In genomic region chr2:7022184-7022583, GRCm38 (mm10) we compare ENCODE assay signal across 27 mouse cellular contexts.
DNase-seq lines count a peak whose midpoint lies in the region; ATAC-seq and TF ChIP-seq lines count a peak whose summit lies in the region.
"Had no signal": no experiment of that assay in that cellular context is flagged by ENCODE, and none has a peak within 500 bp of the region (broad histone marks: within the 10 kb centered on the region; RNA-seq: fewer than 3 reads in every experiment).

No protein-coding gene starts in this region.

- H3ac ChIP-seq in myocyte (ENCODE audit: control insufficient read depth, insufficient read length), result no peak overlapping the region

- WGBS in forebrain, postnatal 0 days, result 43% methylated on average over 3 of the region's 3 CpGs
- 45% methylated on average over 3 of the region's 3 CpGs for WGBS in forebrain, embryonic 14.5 days

- no peak for DNase-seq in forebrain, postnatal 0 days
- no peak for DNase-seq in forebrain, embryonic 14.5 days (ENCODE audit: low spot score)
- DNase-seq in NIH3T3 (ENCODE audit: low read depth), result peak; percentile 45
- no peak for DNase-seq in thymus, adult 18-20 months
- no peak for DNase-seq in heart, adult 8-10 months (ENCODE audit: low spot score)
- DNase-seq: adrenal gland, postnatal 10 days; adrenal gland, postnatal 36 days; cerebellum, adult 11 months; cerebellum, adult 2 months; cerebellum, adult 9-11 months; cerebellum, postnatal 25 days; gastrocnemius, adult 2 months; gastrocnemius, postnatal 14 days; heart, adult 11 months; heart, postnatal 10 days; heart, postnatal 36 days had no signal

- no peaks in the 10 kb centered on the region for H3K79me2 ChIP-seq in myocyte (ENCODE audit: control insufficient read depth, insufficient read depth)

- no peaks in the 10 kb centered on the region for H3K36me3 ChIP-seq in forebrain, postnatal 0 days (ENCODE audit: insufficient read depth)
- no peaks in the 10 kb centered on the region for H3K36me3 ChIP-seq in forebrain, embryonic 14.5 days (ENCODE audit: control insufficient read depth, insufficient read depth, low read length)
- H3K36me3 ChIP-seq in myocyte (ENCODE audit: control insufficient read depth, insufficient read depth), result no peaks in the 10 kb centered on the region
- H3K36me3 ChIP-seq: embryonic facial prominence, embryonic 13.5 days; forebrain, embryonic 10.5 days; forebrain, embryonic 15.5 days; heart, embryonic 15.5 days; hindbrain, embryonic 10.5 days; hindbrain, embryonic 13.5 days had no signal

- no peak for TF ChIP-seq CTCF in forebrain, postnatal 0 days (IDR thresholded peaks at IDR 0.05; ENCODE audit: low read depth)

- ATAC-seq in forebrain, postnatal 0 days, result peak; percentile 51; the same call in 1 of the 2 replicates
- ATAC-seq in forebrain, embryonic 14.5 days, result no peak
- ATAC-seq: forebrain, embryonic 15.5 days; hindbrain, embryonic 16.5 days; intestine, embryonic 16.5 days; Patski had no signal

- no peaks in the 10 kb centered on the region for H3K9me3 ChIP-seq in forebrain, postnatal 0 days (ENCODE audit: low read length)
- no peaks in the 10 kb centered on the region for H3K9me3 ChIP-seq in forebrain, embryonic 14.5 days (replicated peaks; ENCODE audit: control insufficient read depth, low read length)
- H3K9me3 ChIP-seq: embryonic facial prominence, embryonic 13.5 days; forebrain, embryonic 10.5 days; forebrain, embryonic 15.5 days; heart, embryonic 12.5 days; heart, embryonic 15.5 days; hindbrain, embryonic 10.5 days; hindbrain, embryonic 13.5 days had no signal

- no peaks in the 10 kb centered on the region for H3K27me3 ChIP-seq in forebrain, postnatal 0 days (ENCODE audit: insufficient read depth, low read length)
- H3K27me3 ChIP-seq in forebrain, embryonic 14.5 days (replicated peaks; ENCODE audit: control insufficient read depth, insufficient read depth, low read length), result no peaks in the 10 kb centered on the region
- no peaks in the 10 kb centered on the region for H3K27me3 ChIP-seq in myocyte (ENCODE audit: control insufficient read depth, insufficient read depth, insufficient read length)
- H3K27me3 ChIP-seq: embryonic facial prominence, embryonic 13.5 days; forebrain, embryonic 15.5 days; heart, embryonic 12.5 days; heart, embryonic 15.5 days; hindbrain, embryonic 13.5 days; Patski had no signal

- no peak overlapping the region for H3K27ac ChIP-seq in forebrain, postnatal 0 days (ENCODE audit: low read depth, low read length)
- H3K27ac ChIP-seq in forebrain, embryonic 14.5 days (ENCODE audit: low read depth, low read length), result no peak overlapping the region
- H3K27ac ChIP-seq: embryonic facial prominence, embryonic 13.5 days; forebrain, embryonic 10.5 days; forebrain, embryonic 15.5 days; gastrocnemius, adult 2 months; heart, embryonic 15.5 days; hindbrain, embryonic 10.5 days; hindbrain, embryonic 13.5 days had no signal

- H3K4me1 ChIP-seq in forebrain, postnatal 0 days (ENCODE audit: insufficient read depth), result no peaks in the 10 kb centered on the region
- no peaks in the 10 kb centered on the region for H3K4me1 ChIP-seq in forebrain, embryonic 14.5 days (ENCODE audit: control insufficient read depth, insufficient read depth, low read length)
- H3K4me1 ChIP-seq: embryonic facial prominence, embryonic 13.5 days; forebrain, embryonic 15.5 days; heart, embryonic 12.5 days; heart, embryonic 15.5 days had no signal

- no peak overlapping the region for H3K4me2 ChIP-seq in forebrain, postnatal 0 days (ENCODE audit: low read depth)
- no peak overlapping the region for H3K4me2 ChIP-seq in forebrain, embryonic 14.5 days (ENCODE audit: low read length)
- peak overlapping the region; percentile 14 for H3K4me2 ChIP-seq in myocyte (ENCODE audit: low read depth)
- H3K4me2 ChIP-seq: embryonic facial prominence, embryonic 13.5 days; forebrain, embryonic 15.5 days; heart, embryonic 12.5 days; heart, embryonic 15.5 days; hindbrain, embryonic 13.5 days had no signal

- no peak overlapping the region for H3K9ac ChIP-seq in forebrain, postnatal 0 days
- no peak overlapping the region for H3K9ac ChIP-seq in forebrain, embryonic 14.5 days (ENCODE audit: low read length)
- H3K9ac ChIP-seq: embryonic facial prominence, embryonic 13.5 days; forebrain, embryonic 15.5 days; heart, embryonic 12.5 days; heart, embryonic 15.5 days; hindbrain, embryonic 13.5 days had no signal

- no peak overlapping the region for H3K4me3 ChIP-seq in forebrain, postnatal 0 days (ENCODE audit: low read depth, low read length)
- H3K4me3 ChIP-seq in forebrain, embryonic 14.5 days (ENCODE audit: low read depth, low read length), result no peak overlapping the region
- no peak overlapping the region for H3K4me3 ChIP-seq in myocyte
- H3K4me3 ChIP-seq: embryonic facial prominence, embryonic 13.5 days; forebrain, embryonic 10.5 days; forebrain, embryonic 15.5 days; gastrocnemius, adult 2 months; heart, embryonic 12.5 days; heart, embryonic 15.5 days; hindbrain, embryonic 10.5 days; hindbrain, embryonic 13.5 days had no signal

- no peak for TF ChIP-seq POLR2A in myocyte (IDR thresholded peaks at IDR 0.05; ENCODE audit: insufficient read length, low read depth)

TF ChIP-seq in myocyte, 11 proteins besides CTCF, POLR2A, EP300 and RAD21:
- no peak for TF ChIP-seq TCF12 (IDR thresholded peaks at IDR 0.05; ENCODE audit: insufficient read depth, poor library complexity, severe bottlenecking)
- no peak for TF ChIP-seq USF1 (IDR thresholded peaks at IDR 0.05; ENCODE audit: low read depth)
- TF ChIP-seq SRF (IDR thresholded peaks at IDR 0.05; ENCODE audit: control insufficient read depth, insufficient read length, low read depth), result no peak
- TF ChIP-seq E2F4 (IDR thresholded peaks at IDR 0.05; ENCODE audit: insufficient read depth), result no peak
- TF ChIP-seq MAX (IDR thresholded peaks at IDR 0.05; ENCODE audit: low read depth), result no peak
- TF ChIP-seq CEBPB (IDR thresholded peaks at IDR 0.05; ENCODE audit: insufficient read depth, poor library complexity, severe bottlenecking), result no peak
- no peak for TF ChIP-seq TCF3 (IDR thresholded peaks at IDR 0.05; ENCODE audit: insufficient read length, low read depth)
- TF ChIP-seq MYOG (IDR thresholded peaks at IDR 0.05; ENCODE audit: control insufficient read depth in 1 of 3, insufficient read depth in 1 of 3, insufficient read length in 2 of 3, low read depth in 2 of 3), result no peak
- TF ChIP-seq REST (IDR thresholded peaks at IDR 0.05; ENCODE audit: insufficient read depth, insufficient read length), result no peak
- TF ChIP-seq POLR2AphosphoS2 (IDR thresholded peaks at IDR 0.05; ENCODE audit: insufficient read length, low read depth), result no peak
- TF ChIP-seq MYOD1 (IDR thresholded peaks at IDR 0.05; ENCODE audit: control insufficient read depth in 1 of 3, insufficient read length in 2 of 3, low read depth in 2 of 3), result no peak
